Mouse (Mus musculus) left cerebral cortex, adult 2 months (tissue): ENCODE measurements around the gene Prss33. TPM values are rescaled to one million over a fixed set of nuclear protein-coding genes. Genes with fewer than 3 reads are reported as not detected.
A peak's percentile ranks its signal among the peaks of the same experiment; 100 is the strongest.
"Not testable (repeated sequence)": the region's sequence is repeated elsewhere in the genome, so short reads cannot be mapped to it uniquely, and the experiment has no call there.

Experiments used
- DNase-seq, 2 experiments: peaks; one replicate each; pipeline ENCODE4 v3.0.0; 2021 to 2022; ENCODE audit warnings: low spot score in 2 of 2, mixed read lengths in 1 of 2; ENCODE audit errors: extremely low spot score in 1 of 2
- H3K27ac ChIP-seq: fragments of 200-600 bp; 2 replicates; pipeline ENCODE4 v1.8.1; 2022
- H3K4me3 ChIP-seq: fragments of 200-600 bp; 2 replicates; pipeline ENCODE4 v1.8.1; 2022
- CTCF ChIP-seq: fragments of 200-600 bp; IDR thresholded peaks from 2 replicates; pipeline ENCODE4 v1.8.1; 2022; ENCODE audit warnings: antibody characterized with exemption, mild to moderate bottlenecking, moderate library complexity
- intact Hi-C: fragments of 180-260 bp; cut with DNase I; formaldehyde crosslinking; loops from one replicate; pipeline ENCODE4 v1.15.1; 2025
- long read RNA-seq, 2 experiments: library from polyadenylated mRNA; stranded (forward); transcript quantifications; one replicate each; pipeline ENCODE4 v2.0.0; 2021; ENCODE audit warnings: borderline mapping rate in 2 of 2
- total RNA-seq, 2 experiments: library from RNA; stranded (reverse); gene quantifications; 2 replicates each; pipeline ENCODE4 v1.2.3; 2021

Prss33 gene
- not detected for total RNA-seq
- long read RNA-seq, experiment 1: 0 reads
- long read RNA-seq, experiment 2: 0 reads

GRCm38 (mm10) chr17:23836006-23836575 lies at the start of gene Prss33:
Gene Prss33 (minus strand): TSS chr17:23836056.
- no peak for DNase-seq
- no peak for TF ChIP-seq CTCF
- Histone ChIP-seq H3K4me3 (no peak within 1 kb of the TSS), H3K27ac (no peak within 1 kb of the TSS)
- intact Hi-C loops: no loop called here

GRCm38 (mm10) chr17:23880576-23880975 lies 44.7 kb upstream of the Prss33 start, which contains the start of the genes Dcpp1 and Dcpp2:
Gene Dcpp1 (plus strand): TSS chr17:23880876.
Gene Dcpp2 (plus strand): TSS chr17:23880880.
- intact Hi-C loops: loop anchor here (5.0 kb wide), 1 partner anchor 42 kb away; no protein-coding TSS in a partner anchor
- not testable (repeated sequence) for DNase-seq, H3K4me3 ChIP-seq, H3K27ac ChIP-seq

GRCm38 (mm10) chr17:23877166-23877565 lies 41.3 kb upstream of the Prss33 start:
- no peak for DNase-seq
- no peak for TF ChIP-seq CTCF
- Histone ChIP-seq H3K27ac (no peak overlapping the region), H3K4me3 (no peak overlapping the region)
- intact Hi-C loops: no loop called here

GRCm38 (mm10) chr17:23876741-23877140 lies 40.9 kb upstream of the Prss33 start:
- no peak overlapping the region for H3K4me3 ChIP-seq
- H3K27ac ChIP-seq: no peak overlapping the region
- DNase-seq: no peak
- no peak; the same call in none of the 2 replicates for TF ChIP-seq CTCF
- intact Hi-C loops: no loop called here

GRCm38 (mm10) chr17:23873884-23874856 lies 38.3 kb upstream of the Prss33 start:
- peak in 1 of 2 experiments; percentile 20 for DNase-seq
- intact Hi-C loops: loop anchor here (1.0 kb wide), 1 partner anchor 86 kb away; no protein-coding TSS in a partner anchor
- TF ChIP-seq CTCF: peak; percentile 80
- Histone ChIP-seq H3K27ac (no peak overlapping the region), H3K4me3 (no peak overlapping the region)

GRCm38 (mm10) chr17:23868513-23868912 lies 32.7 kb upstream of the Prss33 start:
- no peak for TF ChIP-seq CTCF
- intact Hi-C loops: no loop called here

GRCm38 (mm10) chr17:23867756-23868155 lies 31.9 kb upstream of the Prss33 start, which contains the start of gene Prss21:
Gene Prss21 (plus strand): TSS chr17:23868056.
- H3K4me3 ChIP-seq: no peak within 1 kb of the TSS
- DNase-seq: no peak
- no peak within 1 kb of the TSS for H3K27ac ChIP-seq
- no peak for TF ChIP-seq CTCF
- intact Hi-C loops: no loop called here

More at GRCm38 (mm10) chr17:23868513-23868912, 32.7 kb upstream of the Prss33 start:
- Histone ChIP-seq H3K4me3 (no peak overlapping the region), H3K27ac (no peak overlapping the region)
- DNase-seq: no peak

GRCm38 (mm10) chr17:23862926-23863325 lies 27.1 kb upstream of the Prss33 start:
- intact Hi-C loops: no loop called here
- no peak for DNase-seq
- no peak for TF ChIP-seq CTCF
- Histone ChIP-seq H3K4me3 (no peak overlapping the region), H3K27ac (no peak overlapping the region)

GRCm38 (mm10) chr17:23857913-23858312 lies 22.1 kb upstream of the Prss33 start:
- intact Hi-C loops: no loop called here
- Histone ChIP-seq H3K27ac (no peak overlapping the region), H3K4me3 (no peak overlapping the region)
- TF ChIP-seq CTCF: no peak
- DNase-seq: no peak

GRCm38 (mm10) chr17:23857193-23857592 lies 21.3 kb upstream of the Prss33 start:
- intact Hi-C loops: no loop called here
- DNase-seq: no peak
- H3K27ac ChIP-seq: no peak overlapping the region
- TF ChIP-seq CTCF: no peak
- no peak overlapping the region for H3K4me3 ChIP-seq

- no peak overlapping the region for H3K27ac ChIP-seq
- intact Hi-C loops: no loop called here
- no peak for TF ChIP-seq CTCF
- no peak overlapping the region for H3K4me3 ChIP-seq
- no peak for DNase-seq
These were observed 18.4 kb upstream of the Prss33 start for GRCm38 (mm10) chr17:23854229-23854765.

GRCm38 (mm10) chr17:23853292-23853691 lies 17.4 kb upstream of the Prss33 start:
- Histone ChIP-seq H3K27ac (no peak overlapping the region), H3K4me3 (no peak overlapping the region)
- intact Hi-C loops: no loop called here
- peak; percentile 42 for TF ChIP-seq CTCF
- no peak for DNase-seq
